Mouse (Mus musculus) gastrocnemius, adult 8-10 months (tissue): Measurements from ENCODE around the gene D11Wsu47e. TPM values are rescaled to one million over a fixed set of nuclear protein-coding genes. Genes with fewer than 3 reads are reported as not detected.
A peak's percentile ranks its signal among the peaks of the same experiment; 100 is the strongest.
"Not testable (repeated sequence)": the region's sequence is repeated elsewhere in the genome, so short reads cannot be mapped to it uniquely, and the experiment has no call there.

Experiments
- DNase-seq, 2 experiments: peaks; one replicate each; pipeline ENCODE4 v3.0.0; 2022; ENCODE audit warnings: low spot score in 2 of 2
- total RNA-seq, 4 experiments: library from RNA; stranded (reverse); gene quantifications; 2 replicates each; pipeline ENCODE4 v1.2.4; 2022

D11Wsu47e gene
- total RNA-seq: 1 to 10 TPM; 3.3 to 5.0 (median 4.4) TPM

DNA sequence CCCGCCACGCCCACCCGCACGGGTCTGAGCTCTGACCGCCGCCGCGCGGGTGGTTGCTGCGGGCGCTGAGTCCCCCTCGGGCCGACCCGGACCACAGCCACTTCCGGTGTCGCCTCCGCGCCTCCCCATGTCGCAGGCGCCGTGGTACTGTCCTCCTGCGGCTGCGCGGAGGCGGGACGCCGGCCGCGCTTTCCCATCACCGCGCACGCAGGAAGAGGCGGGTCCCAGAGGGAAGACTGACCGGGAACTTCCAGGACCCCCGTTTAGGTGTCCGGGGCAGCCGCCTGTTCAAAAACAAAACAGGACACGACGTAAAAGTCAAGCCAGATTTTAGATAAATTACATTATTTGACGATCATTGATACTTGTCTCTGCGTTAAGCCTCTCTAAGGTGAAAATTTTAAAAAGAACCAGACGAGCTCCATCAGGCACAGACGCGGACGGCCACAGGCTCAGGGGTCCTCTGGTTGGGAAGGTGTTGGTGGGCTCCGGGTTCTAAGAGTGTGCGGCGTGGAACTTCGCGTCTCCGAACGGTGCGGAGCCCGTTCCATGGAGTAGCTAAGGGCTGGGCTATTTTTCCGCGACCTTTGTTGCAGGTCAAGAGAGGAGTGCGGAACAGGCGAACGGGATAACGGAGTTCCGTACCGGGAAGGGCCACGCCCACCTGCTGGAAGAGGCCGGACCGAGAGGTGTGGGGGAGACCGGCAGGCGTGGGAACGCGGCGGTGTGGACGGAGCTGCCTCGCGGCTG, at the start of gene D11Wsu47e, which contains the start of gene Fam104a:
TSS of gene D11Wsu47e (plus strand) at position 456 of the 750 bp plus-strand sequence.
TSS of gene Fam104a (minus strand) at position 199 of the 750 bp plus-strand sequence.
- peak; percentile 91 to 94 for DNase-seq

DNA sequence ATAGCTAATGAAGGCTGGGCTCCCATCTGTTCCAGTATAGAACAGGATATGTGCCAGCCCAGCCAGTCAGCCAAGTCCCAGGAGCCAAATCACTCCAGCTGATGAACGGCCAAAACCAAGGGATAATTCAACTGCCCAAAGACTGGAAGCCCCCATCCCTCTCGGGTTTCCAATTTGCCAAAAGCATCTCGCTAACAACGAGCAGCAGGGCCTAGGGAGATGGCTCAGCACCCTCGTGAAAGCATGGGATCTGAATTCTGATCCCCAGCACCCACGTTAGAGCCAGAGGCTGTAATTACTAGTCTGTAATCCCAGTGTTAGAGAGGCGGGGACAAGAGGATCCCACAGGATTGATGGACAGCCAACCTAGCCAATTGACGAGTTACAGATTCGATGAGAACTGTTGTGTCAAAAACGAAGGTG, 49.5 kb upstream of the D11Wsu47e start:
- no peak for DNase-seq

DNA sequence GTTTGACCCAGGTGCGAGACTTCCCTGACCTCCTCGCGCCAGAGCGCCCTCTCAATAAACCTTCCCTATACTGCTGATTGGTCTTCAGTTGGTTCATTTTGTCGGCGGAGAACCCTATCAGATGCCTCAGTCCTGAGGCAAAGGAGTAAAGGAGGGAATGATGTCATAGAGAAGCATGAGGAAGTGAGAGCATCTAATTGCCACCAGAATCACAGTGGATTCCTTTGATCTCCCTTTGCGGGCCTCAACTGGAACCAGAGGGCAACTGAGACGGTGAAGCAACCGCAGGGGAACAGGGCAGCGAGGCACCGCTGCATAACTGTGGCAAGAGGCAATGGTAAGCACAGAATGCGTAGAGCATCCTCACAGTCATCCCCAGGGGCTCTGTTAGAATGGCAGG, 45.5 kb upstream of the D11Wsu47e start:
- no peak for DNase-seq

DNA sequence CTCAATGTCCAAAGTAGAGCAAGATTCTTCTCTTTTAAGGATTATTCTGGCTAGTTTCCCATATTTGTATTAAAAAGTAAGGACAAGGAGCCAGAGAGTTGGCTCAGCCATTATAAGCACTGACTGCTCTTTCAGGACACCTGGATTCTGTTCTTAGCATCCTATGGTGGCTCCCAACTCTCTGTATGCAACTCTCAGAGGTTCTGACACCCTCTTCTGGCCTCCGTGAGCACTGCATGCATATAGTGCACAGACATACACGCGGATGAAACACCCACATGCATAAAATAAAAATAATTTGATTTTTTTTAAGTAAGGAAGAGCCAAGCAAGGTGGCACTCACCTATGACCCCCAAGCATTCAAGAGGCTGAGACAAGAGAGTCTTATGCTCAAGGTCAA, 39.0 kb upstream of the D11Wsu47e start:
- no peak for DNase-seq

DNA sequence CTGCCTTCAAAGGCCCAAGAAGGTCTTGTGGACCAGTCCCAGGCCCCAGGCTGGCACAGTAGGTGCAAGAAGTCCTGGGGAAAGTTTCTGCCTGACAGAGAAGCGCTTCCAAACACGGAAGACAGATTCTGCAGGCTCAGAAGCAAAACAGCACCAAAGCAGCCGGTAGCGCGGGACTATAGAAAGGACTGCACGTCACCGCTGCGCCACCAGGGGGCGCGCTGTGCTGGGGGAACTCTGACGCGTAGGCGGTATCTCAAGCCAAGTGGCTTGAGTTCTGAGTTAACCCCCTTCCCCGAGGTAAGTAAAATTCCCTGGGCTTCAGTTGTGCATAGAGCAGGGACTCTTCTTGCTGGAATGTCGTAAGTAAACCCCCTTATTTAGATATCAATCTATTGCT, 36.1 kb upstream of the D11Wsu47e start:
- DNase-seq: peak; percentile 55 to 68

- no peak for DNase-seq
These were observed 35.4 kb upstream of the D11Wsu47e start, which contains the start of gene Cog1 for GRCm38 (mm10) chr11:113648690-113649352. Cog1 (plus strand) TSS chr11:113649169.

GRCm38 (mm10) chr11:113649353-113650210, 34.6 kb upstream of the D11Wsu47e start, which contains the start of gene Slc39a11:
Slc39a11 (minus strand) TSS chr11:113650079.
- peak in 1 of 2 experiments; percentile 38 for DNase-seq

- no peak for DNase-seq
These were observed 32.9 kb upstream of the D11Wsu47e start for GRCm38 (mm10) chr11:113651206-113651906.

DNA sequence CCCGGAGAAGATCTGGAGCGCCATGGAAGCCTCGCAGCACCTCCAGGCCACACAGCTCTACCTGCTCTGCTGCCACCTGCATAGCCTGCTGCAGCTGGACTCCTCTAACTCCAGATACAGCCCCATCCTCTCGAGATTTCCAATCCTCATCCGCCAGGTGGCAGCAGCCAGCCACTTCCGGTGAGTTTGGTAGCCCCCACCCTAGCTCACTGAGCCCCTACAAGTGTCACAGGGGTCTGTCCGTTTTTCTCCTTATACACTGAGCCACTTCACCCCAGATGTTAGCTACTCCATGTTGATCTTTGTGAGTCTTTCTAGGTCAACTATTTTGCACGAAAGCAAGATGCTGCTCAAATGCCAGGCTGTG, 32.3 kb upstream of the D11Wsu47e start:
- DNase-seq: no peak

GRCm38 (mm10) chr11:113652516-113652915, 31.7 kb upstream of the D11Wsu47e start:
- no peak for DNase-seq

DNA sequence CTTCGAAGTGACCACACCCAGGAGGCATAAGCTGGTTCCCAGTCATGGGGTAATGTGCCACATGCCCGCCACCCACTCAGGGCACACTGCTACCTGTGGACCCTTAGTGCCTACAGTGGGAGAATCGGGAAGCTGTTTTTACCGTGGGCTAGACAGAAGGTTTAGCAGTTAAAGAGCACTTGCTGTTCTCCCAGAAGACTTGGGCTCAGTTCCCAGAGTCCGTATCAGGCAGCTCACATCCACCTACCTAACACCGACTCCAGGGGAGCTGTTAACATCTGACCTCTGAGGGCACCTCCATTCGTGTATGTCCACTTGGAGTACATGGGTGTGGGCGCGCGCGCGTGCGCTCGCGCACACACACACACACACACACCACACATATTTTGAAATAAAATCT, 30.1 kb upstream of the D11Wsu47e start:
- no peak for DNase-seq

DNA sequence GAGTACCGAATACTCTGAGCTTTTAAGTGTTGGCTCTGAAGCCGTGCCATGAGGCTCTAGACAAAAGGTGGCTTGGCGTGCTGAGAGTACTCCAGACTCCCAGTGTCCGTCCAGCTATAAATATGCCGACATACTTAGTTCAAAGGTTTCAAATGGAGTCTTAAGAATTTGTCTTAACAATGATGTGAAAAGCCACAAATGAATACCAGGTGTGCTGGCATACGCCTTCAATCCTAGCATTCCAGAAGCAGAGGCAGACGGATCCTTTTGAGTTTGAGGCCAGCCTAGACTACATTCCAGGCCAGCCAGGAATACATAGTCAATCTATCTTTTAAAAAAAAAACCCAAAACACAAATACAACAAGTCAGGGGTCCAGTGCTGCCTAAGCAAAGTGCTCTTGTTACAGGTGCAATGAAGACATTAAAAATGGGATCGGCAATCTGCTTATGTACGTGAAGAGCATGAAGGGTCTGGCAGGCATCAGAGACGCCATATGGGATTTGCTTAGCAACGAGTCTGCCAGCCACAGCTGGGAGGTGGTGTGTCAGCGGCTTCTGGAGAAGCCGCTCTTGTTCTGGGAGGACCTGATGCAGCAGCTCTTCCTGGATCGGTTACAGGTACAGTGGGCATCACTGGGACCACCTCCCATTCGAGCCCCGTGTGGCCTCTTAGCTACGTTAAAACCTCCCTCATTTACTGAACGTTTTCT, 29.5 kb upstream of the D11Wsu47e start:
- DNase-seq: no peak

GRCm38 (mm10) chr11:113656511-113656932, 27.7 kb upstream of the D11Wsu47e start:
- no peak for DNase-seq

- DNase-seq: no peak
These were observed 27.0 kb upstream of the D11Wsu47e start for GRCm38 (mm10) chr11:113657221-113657620.

DNA sequence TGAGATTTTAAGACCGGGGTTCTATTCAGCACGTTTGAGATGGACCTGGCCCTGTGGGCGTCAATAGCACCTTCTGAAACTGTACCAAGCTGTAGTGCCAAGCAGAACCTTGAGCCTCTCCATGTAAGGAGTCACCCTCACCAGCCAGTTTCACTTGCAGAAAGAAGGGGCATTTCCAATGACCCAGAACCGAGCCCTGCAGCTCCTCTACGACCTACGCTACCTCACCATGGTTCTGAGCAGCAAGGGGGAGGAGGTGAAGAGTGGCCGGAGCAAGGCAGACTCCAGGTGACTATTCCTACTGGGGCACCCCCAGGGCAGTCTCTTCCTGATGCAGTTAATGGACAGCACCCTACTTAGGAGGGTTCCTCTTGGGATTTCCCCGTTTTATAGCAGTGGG, 25.9 kb upstream of the D11Wsu47e start:
- no peak for DNase-seq

- no peak for DNase-seq
These were observed 25.4 kb upstream of the D11Wsu47e start for GRCm38 (mm10) chr11:113658763-113659162.

- DNase-seq: not testable (repeated sequence)
These were observed 24.0 kb upstream of the D11Wsu47e start for GRCm38 (mm10) chr11:113660213-113660612.

- no peak for DNase-seq
These were observed 23.3 kb upstream of the D11Wsu47e start for GRCm38 (mm10) chr11:113660940-113661339.

- no peak for DNase-seq
These were observed 22.3 kb upstream of the D11Wsu47e start for GRCm38 (mm10) chr11:113661835-113662351.

DNA sequence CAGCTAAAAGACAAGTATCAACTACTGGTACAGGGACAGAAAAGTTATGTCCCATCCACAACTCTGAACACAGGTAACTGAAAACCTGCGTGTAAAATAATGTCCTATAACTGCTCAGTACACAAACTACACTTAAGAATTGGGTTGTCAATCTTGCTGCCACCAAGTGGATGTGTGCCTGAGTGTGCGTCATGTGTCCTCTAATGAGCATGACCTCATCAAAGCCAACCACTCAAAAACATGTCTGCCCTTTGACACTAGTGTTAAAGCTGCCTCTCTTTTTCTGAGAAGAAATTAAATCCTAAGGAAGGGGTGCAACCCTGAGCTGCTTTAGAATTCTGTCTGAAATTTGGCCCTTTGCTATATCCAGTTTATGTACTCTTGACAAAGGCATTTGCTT, 19.9 kb upstream of the D11Wsu47e start:
- DNase-seq: no peak
